Mouse (Mus musculus): Measurements from ENCODE around the gene Hist2h2bb.
A peak's percentile ranks its signal among the peaks of the same experiment; 100 is the strongest.
"Not testable (repeated sequence)": the region's sequence is repeated elsewhere in the genome, so short reads cannot be mapped to it uniquely, and the experiment has no call there.

Gene Hist2h2bb

GRCm38 (mm10) chr3:96269511-96270474 is at the start of gene Hist2h2bb:
Gene Hist2h2bb, plus strand, starts transcription at chr3:96269752.
- peak; percentile 92 for DNase-seq (ENCODE audit: extremely low spot score, low spot score)

GRCm38 (mm10) chr3:96220131-96220764 is 49.3 kb upstream of the Hist2h2bb start:
- DNase-seq (ENCODE audit: extremely low spot score, low spot score), result not testable (repeated sequence)

DNA sequence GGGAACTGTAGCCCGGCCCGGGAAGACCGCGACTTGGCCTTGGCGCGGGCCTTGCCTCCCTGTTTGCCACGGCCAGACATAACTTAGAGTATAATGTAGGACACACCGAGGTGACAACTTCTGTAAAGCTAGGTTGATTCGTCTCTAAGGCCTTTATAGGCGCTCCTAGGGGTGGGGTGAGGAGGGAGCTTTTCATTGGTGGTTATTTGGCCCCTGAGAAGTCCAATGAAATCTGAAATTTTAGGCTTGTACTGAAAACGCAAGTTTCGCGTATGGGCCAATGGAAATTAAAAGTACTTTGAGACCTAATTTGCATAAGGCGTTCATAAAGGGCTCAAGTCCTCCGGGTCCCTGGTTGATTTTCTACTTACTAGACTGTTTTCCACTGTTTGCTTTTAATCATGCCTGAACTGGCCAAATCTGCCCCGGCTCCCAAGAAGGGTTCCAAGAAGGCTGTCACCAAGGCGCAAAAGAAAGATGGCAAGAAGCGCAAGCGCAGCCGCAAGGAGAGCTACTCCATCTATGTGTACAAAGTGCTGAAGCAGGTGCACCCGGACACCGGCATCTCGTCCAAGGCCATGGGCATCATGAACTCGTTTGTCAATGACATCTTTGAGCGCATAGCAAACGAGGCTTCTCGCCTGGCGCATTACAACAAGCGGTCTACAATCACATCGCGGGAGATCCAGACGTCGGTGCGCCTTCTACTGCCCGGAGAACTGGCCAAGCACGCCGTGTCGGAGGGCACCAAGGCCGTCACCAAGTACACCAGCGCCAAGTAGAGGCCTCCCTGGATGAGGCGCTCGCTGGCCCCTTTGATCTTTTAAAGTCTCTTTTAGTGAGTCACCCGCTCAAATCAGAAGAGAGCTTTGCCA is 48.5 kb upstream of the Hist2h2bb start, which contains the start of the genes Hist2h2ac and Hist2h2be:
Gene Hist2h2ac, minus strand, starts transcription at position 116 of the 875 bp plus-strand sequence.
Gene Hist2h2be, plus strand, starts transcription at position 355 of the 875 bp plus-strand sequence.
- peak; percentile 80 for DNase-seq (ENCODE audit: extremely low spot score, low spot score)

DNA sequence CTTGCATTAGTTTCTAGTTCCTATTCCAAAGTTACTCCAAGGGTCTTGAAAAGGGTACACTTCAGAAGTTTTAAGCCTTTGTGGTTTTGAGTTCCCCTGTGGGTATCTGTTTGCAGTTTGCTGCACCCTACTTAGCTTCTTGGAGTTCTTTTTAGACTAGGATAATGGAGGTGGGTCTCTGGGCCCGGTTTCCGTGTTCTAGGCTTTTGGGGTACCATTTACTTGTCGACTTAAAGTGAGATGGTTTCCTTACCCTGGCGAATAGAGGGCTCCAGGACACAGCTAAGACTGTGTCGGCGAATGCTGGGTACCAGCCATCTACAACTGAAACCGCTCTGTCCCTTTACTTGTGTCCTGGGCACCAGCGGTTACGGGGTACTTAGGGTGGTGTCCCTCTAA is 47.9 kb upstream of the Hist2h2bb start:
- no peak for DNase-seq (ENCODE audit: extremely low spot score, low spot score)

- DNase-seq (ENCODE audit: extremely low spot score, low spot score), result no peak
Measured at GRCm38 (mm10) chr3:96222774-96223173, 46.8 kb upstream of the Hist2h2bb start.

DNA sequence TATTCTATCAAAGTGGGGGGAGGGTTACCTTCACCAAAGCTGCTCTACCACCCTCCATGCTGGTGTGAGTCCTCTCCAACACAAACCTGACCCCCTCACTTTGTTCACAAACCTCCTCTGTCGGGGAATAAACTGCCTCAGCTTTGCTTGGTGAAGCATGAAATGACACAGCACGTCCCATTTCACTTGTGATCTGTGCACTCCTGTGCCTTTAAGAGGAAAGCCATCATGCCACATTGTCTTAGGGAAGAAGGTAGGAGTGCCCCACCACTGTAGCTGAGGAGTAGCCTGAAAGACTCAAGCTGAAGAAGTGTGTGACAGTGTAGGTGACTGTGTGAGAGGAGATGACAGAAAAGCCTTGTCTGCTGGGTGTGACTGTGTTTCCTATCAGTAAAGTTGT is 44.1 kb upstream of the Hist2h2bb start:
- DNase-seq (ENCODE audit: extremely low spot score, low spot score), result no peak

GRCm38 (mm10) chr3:96226695-96227648 is 42.6 kb upstream of the Hist2h2bb start:
- DNase-seq (ENCODE audit: extremely low spot score, low spot score), result no peak

- no peak for DNase-seq (ENCODE audit: extremely low spot score, low spot score)
Measured at GRCm38 (mm10) chr3:96228828-96229227, 40.7 kb upstream of the Hist2h2bb start.

- DNase-seq (ENCODE audit: extremely low spot score, low spot score), result no peak
Measured at GRCm38 (mm10) chr3:96230404-96230803, 39.1 kb upstream of the Hist2h2bb start.

GRCm38 (mm10) chr3:96230910-96231757 is 38.4 kb upstream of the Hist2h2bb start:
- no peak for DNase-seq (ENCODE audit: extremely low spot score, low spot score)

GRCm38 (mm10) chr3:96231758-96232120 is 37.8 kb upstream of the Hist2h2bb start:
- no peak for DNase-seq (ENCODE audit: extremely low spot score, low spot score)

GRCm38 (mm10) chr3:96234914-96235313 is 34.6 kb upstream of the Hist2h2bb start:
- DNase-seq (ENCODE audit: extremely low spot score, low spot score), result no peak

GRCm38 (mm10) chr3:96235836-96236235 is 33.7 kb upstream of the Hist2h2bb start:
- DNase-seq (ENCODE audit: extremely low spot score, low spot score), result no peak

DNA sequence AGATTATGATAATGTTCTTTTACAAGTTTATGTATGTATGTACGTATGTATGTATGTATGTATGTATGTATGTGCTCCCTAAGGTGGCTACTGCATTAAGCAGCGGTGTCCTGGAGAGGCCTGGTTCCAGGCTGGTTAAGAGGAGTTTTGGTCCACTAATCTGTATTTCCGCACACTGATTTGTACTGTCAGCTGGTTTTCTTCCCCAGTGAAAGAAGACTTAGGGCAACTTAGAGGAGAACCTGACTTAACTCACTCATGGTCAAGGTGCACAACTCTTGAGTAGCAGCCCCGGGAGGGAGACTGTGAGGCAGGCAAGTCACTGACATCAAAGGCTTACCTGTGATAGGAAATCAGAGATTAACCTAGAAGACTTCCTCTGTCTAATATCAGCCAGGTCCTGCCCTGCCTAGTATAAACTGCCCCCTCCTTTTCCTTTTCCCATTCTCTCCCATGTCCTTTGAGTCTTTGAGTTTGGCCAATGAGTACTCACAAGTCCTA is 32.7 kb upstream of the Hist2h2bb start:
- no peak for DNase-seq (ENCODE audit: extremely low spot score, low spot score)

GRCm38 (mm10) chr3:96237335-96237903 is 32.1 kb upstream of the Hist2h2bb start:
- DNase-seq (ENCODE audit: extremely low spot score, low spot score), result peak; percentile 59

DNA sequence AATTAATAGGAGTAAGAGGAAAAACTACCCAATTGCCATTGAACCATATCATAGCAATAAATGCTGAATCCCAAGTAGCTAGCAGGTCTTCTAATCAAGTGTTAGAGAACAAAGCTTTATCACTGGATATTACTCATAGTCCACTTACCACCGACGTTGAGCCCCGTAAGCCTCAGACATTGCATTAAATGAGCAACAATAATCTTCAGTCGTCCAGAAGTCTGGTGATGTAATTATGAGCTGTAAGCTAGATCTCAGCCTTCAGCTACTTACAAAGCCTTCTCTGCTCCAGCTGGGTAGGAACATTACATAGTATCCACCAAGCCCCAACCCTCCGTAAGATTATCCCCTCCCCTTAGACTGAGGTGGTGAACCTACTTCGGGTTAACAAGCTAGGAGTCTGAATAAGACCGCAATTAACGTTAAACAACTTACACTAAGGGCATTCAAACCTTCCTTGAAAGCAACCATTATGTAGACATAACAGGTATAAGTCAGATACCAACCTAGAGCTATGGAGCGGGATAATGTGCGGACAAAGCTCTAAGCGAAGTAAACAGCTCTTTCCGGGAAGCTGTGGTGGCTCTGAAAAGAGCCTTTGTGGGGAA is 31.5 kb upstream of the Hist2h2bb start:
- no peak for DNase-seq (ENCODE audit: extremely low spot score, low spot score)

GRCm38 (mm10) chr3:96238954-96239793 is 30.4 kb upstream of the Hist2h2bb start, which contains the start of gene Hist2h3c2:
Gene Hist2h3c2, minus strand, starts transcription at chr3:96239127.
- DNase-seq (ENCODE audit: extremely low spot score, low spot score), result not testable (repeated sequence)

All from neural tube, embryonic 10.5 days (tissue).